Mouse (Mus musculus) forebrain, embryonic 13.5 days (tissue): ENCODE measurements around the gene Cbx2. TPM values are rescaled to one million over a fixed set of nuclear protein-coding genes. Genes with fewer than 3 reads are reported as not detected.

ENCODE experiments used
- ATAC-seq: fragments of 200-750 bp; cut with Nextera tagmentation; 2 replicates; pipeline ENCODE4 v1.8.0; 2017
- H3K27ac ChIP-seq: fragments of 300-500 bp; sonication (generic); 2 replicates; pipeline ENCODE4 v1.5.1; 2015; ENCODE audit warnings: inconsistent platforms, mild to moderate bottlenecking, moderate library complexity
- H3K27me3 ChIP-seq: fragments of 300-500 bp; sonication (generic); 2 replicates; pipeline ENCODE4 v1.6.1; 2015; ENCODE audit warnings: mild to moderate bottlenecking, inconsistent platforms
- H3K36me3 ChIP-seq: fragments of 300-500 bp; sonication (generic); 2 replicates; pipeline ENCODE4 v1.6.1; 2015; ENCODE audit warnings: mild to moderate bottlenecking, inconsistent platforms; ENCODE audit not compliant: poor library complexity, severe bottlenecking
- H3K4me1 ChIP-seq: fragments of 300-500 bp; sonication (generic); 2 replicates; pipeline ENCODE4 v1.6.1; 2015; ENCODE audit warnings: inconsistent platforms
- H3K4me2 ChIP-seq: fragments of 300-500 bp; sonication (generic); 2 replicates; pipeline ENCODE4 v1.6.1; 2015; ENCODE audit warnings: inconsistent platforms, mild to moderate bottlenecking, moderate library complexity
- H3K4me3 ChIP-seq: fragments of 300-500 bp; sonication (generic); 2 replicates; pipeline ENCODE4 v1.5.1; 2015; ENCODE audit warnings: mild to moderate bottlenecking, inconsistent platforms
- H3K9ac ChIP-seq: fragments of 300-500 bp; sonication (generic); 2 replicates; pipeline ENCODE4 v1.6.1; 2015; ENCODE audit warnings: mild to moderate bottlenecking, inconsistent platforms
- H3K9me3 ChIP-seq: fragments of 300-500 bp; sonication (generic); replicated peaks from 2 replicates; pipeline ENCODE4 v1.6.1; 2016; ENCODE audit warnings: inconsistent platforms
- WGBS: fragments of 180-500 bp; shearing (Covaris S2); methylation state at CpG from one replicate; pipeline ENCODE4 v1.1.7; 2015; 5-methylcytosine and 5-hydroxymethylcytosine counted together
- polyA plus RNA-seq: library from polyadenylated mRNA; unstranded; fragments of >200 nt; fragmentation: Nextera tagmentation; extraction: Ambion mirVana; gene quantifications from 2 replicates; pipeline ENCODE4 v1.2.1, GENCODE M21; 2015

Gene Cbx2
- polyA plus RNA-seq, 1 experiment from 2014 or later = 45.2 TPM

DNA sequence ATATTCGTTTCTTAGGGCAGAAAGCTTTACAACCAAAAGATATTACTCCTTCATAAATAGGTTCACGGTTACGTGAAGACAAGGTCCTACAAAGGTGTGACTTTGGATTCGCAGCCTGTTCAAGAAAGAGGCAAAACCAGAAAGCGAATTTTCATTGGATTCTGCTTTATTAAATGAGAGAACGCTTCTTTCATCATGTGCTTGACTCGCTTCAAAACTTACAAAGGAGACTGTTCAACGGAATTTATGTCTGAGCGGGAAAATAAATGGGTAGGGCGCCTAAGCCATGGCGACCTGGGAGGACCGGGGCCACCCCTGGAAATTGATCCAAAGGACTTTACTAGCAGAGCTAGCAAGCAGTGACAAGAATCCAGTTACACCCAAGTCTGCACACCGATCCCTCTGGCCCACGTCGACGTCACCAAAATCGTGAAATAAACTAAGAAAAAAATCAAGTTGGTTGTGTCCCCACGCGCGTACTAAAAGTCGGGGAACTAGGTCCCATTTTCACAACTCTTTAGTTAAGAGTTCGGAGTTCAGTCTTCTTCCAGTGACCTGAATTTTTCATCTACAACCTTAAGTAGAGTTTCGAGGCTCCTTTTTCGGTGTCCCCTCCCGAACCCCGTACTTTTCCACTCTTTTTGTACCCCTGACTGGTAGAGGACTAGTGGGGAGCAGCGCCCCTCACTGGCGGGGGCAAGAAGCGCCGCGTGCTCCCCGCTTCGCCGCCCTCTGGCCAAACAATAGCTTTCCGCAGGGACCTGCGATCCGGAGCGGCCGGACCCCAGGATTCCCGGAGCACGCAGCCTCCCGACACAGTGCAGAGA is 481 bp upstream of the Cbx2 start:
- H3K4me1 ChIP-seq = peaks cover 47% of the 10 kb centered on the region
- no peak for ATAC-seq
- H3K4me2 ChIP-seq = peak overlapping the region; percentile 98
- 4% methylated on average over 42 of the region's 42 CpGs for WGBS
- H3K9me3 ChIP-seq = no peaks in the 10 kb centered on the region
- H3K27ac ChIP-seq = peak overlapping the region; percentile 95
- H3K9ac ChIP-seq = peak overlapping the region; percentile 98
- peaks cover 12% of the 10 kb centered on the region for H3K36me3 ChIP-seq
- peaks cover 19% of the 10 kb centered on the region for H3K27me3 ChIP-seq
- peak overlapping the region; percentile 98 for H3K4me3 ChIP-seq

GRCm38 (mm10) chr11:119023616-119023980 is 836 bp downstream of the Cbx2 start:
- Histone ChIP-seq H3K9me3 (no peaks in the 10 kb centered on the region), H3K27me3 (peaks cover 19% of the 10 kb centered on the region), H3K27ac (peak overlapping the region; percentile 95), H3K36me3 (peaks cover 26% of the 10 kb centered on the region), H3K4me1 (peaks cover 47% of the 10 kb centered on the region), H3K4me2 (peak overlapping the region; percentile 98), H3K9ac (peak overlapping the region; percentile 98), H3K4me3 (peak overlapping the region; percentile 98)
- 2% methylated on average over 15 of the region's 15 CpGs for WGBS
- ATAC-seq = peak; percentile 2

DNA sequence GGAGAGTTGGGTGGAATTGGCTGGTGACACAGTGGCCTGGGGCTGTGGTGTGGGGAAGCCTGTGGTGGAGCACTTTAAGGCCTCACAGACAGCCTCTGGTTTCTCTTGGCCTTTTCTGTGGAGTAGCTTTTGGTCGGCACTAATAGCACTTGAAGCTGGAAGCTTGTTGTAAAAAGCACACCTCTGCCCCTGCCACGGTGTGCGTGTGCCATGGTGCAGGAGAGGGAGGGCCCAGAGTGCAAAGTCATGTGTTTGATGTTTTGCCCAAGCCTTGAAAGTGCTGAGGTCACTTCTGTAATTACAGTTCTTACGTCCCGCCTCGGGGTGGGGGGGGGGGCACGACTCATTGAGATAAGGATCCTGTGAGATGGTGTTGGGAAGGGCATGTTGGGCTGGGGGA is 1.5 kb downstream of the Cbx2 start:
- H3K36me3 ChIP-seq = peaks cover 32% of the 10 kb centered on the region
- peaks cover 19% of the 10 kb centered on the region for H3K27me3 ChIP-seq
- no peaks in the 10 kb centered on the region for H3K9me3 ChIP-seq
- H3K4me3 ChIP-seq = peak overlapping the region; percentile 98
- peak overlapping the region; percentile 95 for H3K27ac ChIP-seq
- H3K4me2 ChIP-seq = peak overlapping the region; percentile 98
- no peak for ATAC-seq
- peak overlapping the region; percentile 98 for H3K9ac ChIP-seq
- peaks cover 54% of the 10 kb centered on the region for H3K4me1 ChIP-seq
- WGBS = 11% methylated on average over 7 of the region's 7 CpGs

- no peak for ATAC-seq
- peaks cover 50% of the 10 kb centered on the region for H3K36me3 ChIP-seq
- peak overlapping the region; percentile 98; the same call in 1 of the 2 replicates for H3K4me3 ChIP-seq
- H3K9me3 ChIP-seq = no peaks in the 10 kb centered on the region
- WGBS = 51% methylated on average over 12 of the region's 12 CpGs
- H3K9ac ChIP-seq = peak overlapping the region; percentile 98
- H3K27ac ChIP-seq = no peak overlapping the region
- peaks cover under 1% of the 10 kb centered on the region; the same call in 1 of the 2 replicates for H3K27me3 ChIP-seq
- H3K4me1 ChIP-seq = peaks cover 60% of the 10 kb centered on the region
- H3K4me2 ChIP-seq = peak overlapping the region; percentile 98
These were observed 3.4 kb downstream of the Cbx2 start for GRCm38 (mm10) chr11:119026203-119026602.

DNA sequence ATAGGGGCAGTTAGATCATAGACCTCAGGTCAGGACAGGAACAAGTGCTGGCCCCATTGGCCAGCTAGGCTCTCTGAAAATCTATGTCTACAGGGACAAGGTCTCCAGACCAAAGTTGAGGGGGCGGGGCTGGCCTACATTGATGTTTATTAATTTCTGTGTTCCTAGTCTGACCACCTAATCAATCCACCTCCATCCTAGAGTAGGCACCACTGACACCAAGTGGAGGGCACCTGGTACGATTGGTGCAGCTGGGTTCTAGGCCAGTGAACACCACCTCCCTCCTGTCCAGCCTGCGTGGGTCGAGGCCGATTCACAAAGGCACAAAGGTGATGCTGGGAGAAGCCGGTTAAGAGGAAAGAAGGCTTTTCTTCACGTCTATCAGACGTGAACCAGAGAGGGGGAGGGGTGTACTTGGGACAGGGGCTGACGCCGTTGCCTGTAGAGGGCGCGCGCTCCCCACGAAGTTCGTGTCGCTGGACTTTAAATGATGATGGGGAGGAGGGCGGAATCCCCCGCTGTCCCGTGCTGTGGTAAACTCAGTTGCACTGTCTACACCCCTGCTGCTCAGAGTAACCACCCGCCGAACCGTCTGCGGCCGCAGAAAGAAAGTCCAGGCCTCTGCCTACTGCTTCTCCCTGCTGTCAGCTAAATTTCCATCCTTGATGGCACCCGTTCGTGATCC is 11.3 kb downstream of the Cbx2 start:
- peak; percentile 54 for ATAC-seq
- Histone ChIP-seq H3K27ac (no peak overlapping the region), H3K36me3 (peaks cover 29% of the 10 kb centered on the region), H3K4me2 (peak overlapping the region; percentile 50), H3K9me3 (no peaks in the 10 kb centered on the region), H3K4me1 (peaks cover 61% of the 10 kb centered on the region), H3K4me3 (peak overlapping the region; percentile 22), H3K27me3 (peaks cover 54% of the 10 kb centered on the region), H3K9ac (0 out of 2 replicates have a peak overlapping the region, but pooled peaks have one; percentile 12)
- under 1% methylated on average over 26 of the region's 26 CpGs for WGBS

- Histone ChIP-seq H3K4me2 (peak overlapping the region; percentile 50), H3K27ac (no peak overlapping the region), H3K9me3 (no peaks in the 10 kb centered on the region), H3K36me3 (peaks cover 27% of the 10 kb centered on the region), H3K4me3 (peak overlapping the region; percentile 22), H3K4me1 (peaks cover 61% of the 10 kb centered on the region), H3K9ac (peak overlapping the region; percentile 23; the same call in 1 of the 2 replicates), H3K27me3 (peaks cover 60% of the 10 kb centered on the region)
- WGBS = 2% methylated on average over 19 of the region's 19 CpGs
- 0 out of 2 replicates have a peak, but pooled peaks have one; percentile 5 for ATAC-seq
These were observed 11.9 kb downstream of the Cbx2 start for GRCm38 (mm10) chr11:119034635-119035034.

- ATAC-seq = no peak
- Histone ChIP-seq H3K4me3 (peak overlapping the region; percentile 49), H3K9ac (peak overlapping the region; percentile 26; the same call in 1 of the 2 replicates), H3K27me3 (peaks cover 62% of the 10 kb centered on the region), H3K4me1 (peaks cover 64% of the 10 kb centered on the region), H3K9me3 (no peaks in the 10 kb centered on the region), H3K36me3 (peaks cover 22% of the 10 kb centered on the region), H3K27ac (no peak overlapping the region), H3K4me2 (peak overlapping the region; percentile 34)
- under 1% methylated on average over 21 of the region's 21 CpGs for WGBS
These were observed 12.4 kb downstream of the Cbx2 start for GRCm38 (mm10) chr11:119035094-119035685.

DNA sequence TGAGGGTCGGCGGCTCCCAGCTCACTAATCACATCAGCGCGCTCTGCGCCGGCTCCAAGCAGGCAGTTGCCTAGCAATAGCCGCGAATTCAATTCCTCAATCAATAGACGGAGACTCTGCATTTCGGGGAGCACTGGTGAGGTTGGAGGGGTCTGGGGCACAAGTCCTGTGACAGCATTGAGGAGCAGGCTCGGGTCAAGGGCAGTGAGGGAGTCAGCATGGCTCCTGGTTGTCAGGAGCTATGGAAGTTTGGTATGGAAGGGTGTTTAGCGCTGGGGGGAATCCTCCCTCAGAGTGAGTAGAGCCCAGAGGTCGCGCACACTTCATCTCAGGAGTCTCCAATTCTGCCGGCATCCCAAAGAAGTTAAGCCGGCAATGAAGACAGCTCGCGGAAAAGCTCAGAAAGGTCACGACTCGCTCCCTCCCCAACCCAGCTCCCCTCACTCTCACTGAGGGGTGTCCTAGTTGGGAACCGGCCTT is 13.0 kb downstream of the Cbx2 start:
- H3K36me3 ChIP-seq = peaks cover 17% of the 10 kb centered on the region
- H3K9ac ChIP-seq = 0 out of 2 replicates have a peak overlapping the region, but pooled peaks have one; percentile 26
- H3K9me3 ChIP-seq = no peaks in the 10 kb centered on the region
- H3K4me2 ChIP-seq = peak overlapping the region; percentile 34
- H3K4me3 ChIP-seq = peak overlapping the region; percentile 49
- H3K27ac ChIP-seq = no peak overlapping the region
- ATAC-seq = no peak
- peaks cover 66% of the 10 kb centered on the region for H3K4me1 ChIP-seq
- peaks cover 62% of the 10 kb centered on the region for H3K27me3 ChIP-seq
- 3% methylated on average over 21 of the region's 21 CpGs for WGBS

DNA sequence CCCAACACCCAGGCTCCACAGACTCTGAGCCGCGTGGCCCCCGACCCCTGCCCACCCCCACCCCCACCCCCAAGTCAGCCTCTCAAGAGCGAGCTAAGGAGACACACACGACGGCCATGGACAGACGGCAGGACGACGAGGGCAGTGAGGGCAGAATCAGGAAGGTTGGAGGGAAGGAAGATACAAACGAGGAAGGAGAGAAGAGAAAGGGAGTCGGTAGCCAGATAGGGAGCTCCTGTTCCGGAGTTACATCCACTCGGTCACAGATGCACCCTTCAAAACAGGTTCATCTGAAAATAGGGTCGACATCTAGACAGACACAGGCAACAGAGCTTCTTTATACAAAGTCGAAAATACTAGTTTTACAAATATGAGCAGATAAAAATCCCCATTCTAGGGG is 13.7 kb downstream of the Cbx2 start:
- H3K4me2 ChIP-seq = peak overlapping the region; percentile 88
- peak overlapping the region; percentile 49; the same call in 1 of the 2 replicates for H3K4me3 ChIP-seq
- H3K9ac ChIP-seq = no peak overlapping the region
- H3K36me3 ChIP-seq = peaks cover 11% of the 10 kb centered on the region
- peaks cover 62% of the 10 kb centered on the region for H3K27me3 ChIP-seq
- peaks cover 67% of the 10 kb centered on the region for H3K4me1 ChIP-seq
- ATAC-seq = no peak
- 2% methylated on average over 15 of the region's 15 CpGs for WGBS
- no peaks in the 10 kb centered on the region for H3K9me3 ChIP-seq
- no peak overlapping the region for H3K27ac ChIP-seq

- Histone ChIP-seq H3K4me2 (peak overlapping the region; percentile 88), H3K9ac (peak overlapping the region; percentile 63), H3K36me3 (peaks cover 10% of the 10 kb centered on the region), H3K4me3 (peak overlapping the region; percentile 49), H3K27ac (no peak overlapping the region), H3K9me3 (no peaks in the 10 kb centered on the region), H3K27me3 (peaks cover 69% of the 10 kb centered on the region), H3K4me1 (peaks cover 74% of the 10 kb centered on the region)
- 1% methylated on average over 57 of the region's 57 CpGs for WGBS
- ATAC-seq = no peak
These were observed 14.4 kb downstream of the Cbx2 start for GRCm38 (mm10) chr11:119036934-119037779.

DNA sequence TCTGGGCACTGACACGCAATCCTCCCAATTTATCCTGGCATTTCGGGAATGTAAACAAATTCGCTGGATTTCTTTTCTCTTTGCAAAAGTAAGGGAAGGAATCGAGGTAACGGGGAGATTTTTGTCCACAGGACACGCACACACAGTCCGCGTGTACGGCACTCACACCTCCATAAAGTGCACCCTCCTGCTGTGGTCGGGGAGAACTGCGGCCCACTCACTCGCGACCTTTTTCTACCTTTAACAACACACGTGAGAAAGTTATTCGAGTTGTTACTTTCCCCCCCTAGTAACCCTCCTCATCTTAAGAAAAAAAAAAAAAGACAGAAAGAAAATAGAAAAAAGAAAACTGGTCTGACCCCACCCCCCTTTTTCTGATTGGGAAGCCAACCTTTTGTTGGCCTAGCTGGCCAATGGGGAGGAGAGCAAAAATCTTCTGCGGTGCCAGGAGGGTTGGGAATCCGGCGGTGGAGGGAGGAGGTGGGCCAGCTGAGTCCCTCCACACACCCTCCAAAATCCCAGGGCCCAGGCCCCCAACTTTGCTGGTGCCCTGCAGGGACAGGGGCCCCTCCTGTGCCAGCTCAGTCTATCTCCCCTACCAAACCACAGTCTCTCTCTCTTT is 15.1 kb downstream of the Cbx2 start:
- 3% methylated on average over 18 of the region's 18 CpGs for WGBS

More for the DNA sequence above, 15.1 kb downstream of the Cbx2 start:
- Histone ChIP-seq H3K4me1 (peaks cover 81% of the 10 kb centered on the region), H3K4me2 (peak overlapping the region; percentile 88), H3K27ac (no peak overlapping the region), H3K4me3 (peak overlapping the region; percentile 49), H3K36me3 (peaks cover 10% of the 10 kb centered on the region), H3K9me3 (no peaks in the 10 kb centered on the region), H3K27me3 (peaks cover 77% of the 10 kb centered on the region), H3K9ac (peak overlapping the region; percentile 63)
- ATAC-seq = no peak
